Mouse (Mus musculus) heart, postnatal 4 days (tissue): ENCODE data around the gene Atxn7l3b. TPM values are rescaled to one million over a fixed set of nuclear protein-coding genes. Genes with fewer than 3 reads are reported as not detected.
A peak's percentile ranks its signal among the peaks of the same experiment; 100 is the strongest.
"Not testable (repeated sequence)": the region's sequence is repeated elsewhere in the genome, so short reads cannot be mapped to it uniquely, and the experiment has no call there.

Experiments
- DNase-seq: peaks from one replicate; pipeline ENCODE4 v3.0.0; 2021
- total RNA-seq, 2 experiments: library from RNA; stranded (reverse); gene quantifications; 2 replicates each; pipeline ENCODE4 v1.2.3; 2021

The Atxn7l3b gene
- 10 to 100 TPM; 69.0 to 70.4 TPM for total RNA-seq

GRCm38 (mm10) chr10:112928452-112929221, at the start of gene Atxn7l3b:
Gene Atxn7l3b, minus strand, starts transcription at chr10:112929001.
- DNase-seq: peak; percentile 98

GRCm38 (mm10) chr10:112977586-112977985, 48.8 kb upstream of the Atxn7l3b start:
- DNase-seq: no peak

- no peak for DNase-seq
Measured at GRCm38 (mm10) chr10:112973286-112974026, 44.7 kb upstream of the Atxn7l3b start.

GRCm38 (mm10) chr10:112970002-112970589, 41.3 kb upstream of the Atxn7l3b start:
- no peak for DNase-seq

- no peak for DNase-seq
Measured at GRCm38 (mm10) chr10:112967578-112967977, 38.8 kb upstream of the Atxn7l3b start.

GRCm38 (mm10) chr10:112962216-112962615, 33.4 kb upstream of the Atxn7l3b start:
- not testable (repeated sequence) for DNase-seq

- DNase-seq: no peak
Measured at GRCm38 (mm10) chr10:112954140-112954539, 25.3 kb upstream of the Atxn7l3b start.

GRCm38 (mm10) chr10:112948453-112948852, 19.7 kb upstream of the Atxn7l3b start:
- no peak for DNase-seq

- DNase-seq: no peak
Measured at GRCm38 (mm10) chr10:112929222-112929615, 418 bp upstream of the Atxn7l3b start.

GRCm38 (mm10) chr10:112926961-112927360, 1.8 kb downstream of the Atxn7l3b start:
- no peak for DNase-seq

- no peak for DNase-seq
Measured at GRCm38 (mm10) chr10:112926271-112926670, 2.5 kb downstream of the Atxn7l3b start.

GRCm38 (mm10) chr10:112916575-112917190, 12.1 kb downstream of the Atxn7l3b start:
- peak; percentile 5 for DNase-seq

GRCm38 (mm10) chr10:112900243-112900642, 28.6 kb downstream of the Atxn7l3b start:
- DNase-seq: no peak

- no peak for DNase-seq
Measured at GRCm38 (mm10) chr10:112899796-112900195, 29.0 kb downstream of the Atxn7l3b start.

GRCm38 (mm10) chr10:112896636-112897035, 32.2 kb downstream of the Atxn7l3b start:
- no peak for DNase-seq

- no peak for DNase-seq
Measured at GRCm38 (mm10) chr10:112893622-112894252, 35.1 kb downstream of the Atxn7l3b start.

- no peak for DNase-seq
Measured at GRCm38 (mm10) chr10:112884064-112884463, 44.7 kb downstream of the Atxn7l3b start.

- no peak for DNase-seq
Measured at GRCm38 (mm10) chr10:112883688-112884004, 45.2 kb downstream of the Atxn7l3b start.

GRCm38 (mm10) chr10:112882789-112883687, 45.8 kb downstream of the Atxn7l3b start:
- no peak for DNase-seq

- no peak for DNase-seq
Measured at GRCm38 (mm10) chr10:112882149-112882548, 46.7 kb downstream of the Atxn7l3b start.

- no peak for DNase-seq
Measured at GRCm38 (mm10) chr10:112876655-112877393, 52.0 kb downstream of the Atxn7l3b start.
